Mouse (Mus musculus): ENCODE measurements around the gene Arid1b. TPM values are rescaled to one million over a fixed set of nuclear protein-coding genes. Genes with fewer than 3 reads are reported as not detected.

Gene Arid1b
- polyA plus RNA-seq, 1 experiment from 2014 or later = 12.5 TPM

DNA sequence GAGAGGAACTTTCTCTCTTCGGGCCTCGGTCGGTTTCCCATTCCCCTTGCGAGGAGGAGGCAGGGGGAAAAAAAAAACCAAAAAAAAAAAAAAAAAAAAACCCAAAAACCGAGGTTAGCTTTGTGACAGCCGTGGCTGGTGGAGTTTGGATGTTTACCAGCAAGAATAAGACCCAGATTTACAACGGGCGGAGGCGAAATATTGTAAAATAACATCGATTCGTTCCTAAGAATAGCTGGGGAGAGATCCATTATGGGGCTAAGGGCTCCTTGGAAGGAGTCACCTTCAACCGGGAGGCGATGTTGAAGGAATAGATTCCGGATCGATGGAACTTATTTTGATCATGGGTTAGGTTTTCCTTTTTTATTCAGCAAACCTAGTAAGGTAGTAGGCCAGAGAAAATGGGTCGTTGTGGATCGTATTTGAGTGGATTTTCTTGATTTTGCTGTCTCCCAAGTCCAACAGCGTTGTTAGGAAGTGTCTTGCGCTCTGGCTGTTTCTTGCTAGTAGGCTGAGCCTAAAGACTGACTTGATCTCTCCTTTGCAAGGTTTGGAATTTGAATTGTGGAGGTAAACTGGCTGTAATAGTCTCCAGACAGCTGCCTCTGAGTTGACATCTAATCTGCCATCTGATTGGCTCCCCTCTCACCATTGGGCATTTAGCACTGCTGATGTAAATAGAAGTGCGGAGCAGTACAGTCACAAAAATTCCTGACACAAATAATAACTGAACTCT is 2.9 kb downstream of the Arid1b start:
- Histone ChIP-seq H3K36me3 (no peaks in the 10 kb centered on the region), H3K9me3 (no peaks in the 10 kb centered on the region), H3K27me3 (no peaks in the 10 kb centered on the region), H3K9ac (peak overlapping the region; percentile 100), H3K4me2 (replicated peaks) (peak overlapping the region; percentile 79), H3K4me3 (peak overlapping the region; percentile 92), H3K27ac (peak overlapping the region; percentile 100), H3K4me1 (peaks cover 40% of the 10 kb centered on the region)
- WGBS = 0% methylated on average over 20 of the region's 20 CpGs
- no peak for ATAC-seq (ENCODE audit: low FRiP score, low read depth)

DNA sequence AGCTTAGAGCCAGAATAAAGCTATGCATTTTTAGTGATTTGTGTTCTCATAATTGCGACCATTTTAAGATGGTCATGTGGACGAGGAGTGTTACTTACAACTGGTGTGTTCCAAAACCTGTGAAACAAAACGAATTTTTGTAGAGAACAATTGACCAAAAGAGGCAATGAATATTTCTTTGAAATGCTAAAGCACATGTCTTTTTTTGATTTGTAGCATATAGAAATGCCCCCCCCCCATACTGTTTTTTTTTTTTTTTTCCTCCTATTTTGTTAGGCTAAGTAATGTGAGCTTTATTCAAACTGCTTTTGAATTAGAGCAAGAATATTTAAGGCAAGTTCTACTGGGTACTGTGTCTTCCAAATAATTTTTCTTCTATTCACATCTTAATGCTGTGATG is 3.8 kb downstream of the Arid1b start:
- Histone ChIP-seq H3K4me3 (peak overlapping the region; percentile 23), H3K27me3 (no peaks in the 10 kb centered on the region), H3K27ac (no peak overlapping the region), H3K4me2 (replicated peaks) (peak overlapping the region; percentile 79), H3K9me3 (no peaks in the 10 kb centered on the region), H3K9ac (no peak overlapping the region), H3K4me1 (peaks cover 46% of the 10 kb centered on the region), H3K36me3 (no peaks in the 10 kb centered on the region)
- ATAC-seq (ENCODE audit: low FRiP score, low read depth) = no peak
- WGBS = 37% methylated on average over 3 of the region's 3 CpGs

DNA sequence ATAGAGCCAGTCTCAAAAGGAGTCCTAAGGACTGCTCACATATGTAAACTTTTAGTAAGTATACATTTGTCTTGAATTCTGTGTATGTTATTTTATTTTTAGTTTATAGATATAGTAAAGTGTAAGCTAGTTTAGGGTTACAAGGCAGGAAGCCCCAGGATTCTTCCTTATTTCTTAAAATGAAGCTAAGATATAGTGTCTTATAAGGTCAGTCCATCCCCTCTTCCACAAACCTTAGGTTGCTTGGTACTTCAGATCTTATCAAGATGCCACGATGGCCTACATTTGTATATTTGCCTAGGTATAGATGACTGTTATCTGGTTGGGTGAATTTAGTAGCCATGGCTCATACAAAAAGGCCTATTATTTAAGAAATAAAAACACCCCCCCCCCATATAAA is 5.1 kb downstream of the Arid1b start:
- no peaks in the 10 kb centered on the region for H3K36me3 ChIP-seq
- no peak for ATAC-seq (ENCODE audit: low FRiP score, low read depth)
- H3K27ac ChIP-seq = no peak overlapping the region
- H3K4me2 ChIP-seq (replicated peaks) = peak overlapping the region; percentile 37
- H3K4me1 ChIP-seq = peaks cover 54% of the 10 kb centered on the region
- H3K27me3 ChIP-seq = no peaks in the 10 kb centered on the region
- 79% methylated on average over 1 of the region's 1 CpGs for WGBS
- no peak overlapping the region for H3K4me3 ChIP-seq
- H3K9ac ChIP-seq = no peak overlapping the region
- H3K9me3 ChIP-seq = no peaks in the 10 kb centered on the region

DNA sequence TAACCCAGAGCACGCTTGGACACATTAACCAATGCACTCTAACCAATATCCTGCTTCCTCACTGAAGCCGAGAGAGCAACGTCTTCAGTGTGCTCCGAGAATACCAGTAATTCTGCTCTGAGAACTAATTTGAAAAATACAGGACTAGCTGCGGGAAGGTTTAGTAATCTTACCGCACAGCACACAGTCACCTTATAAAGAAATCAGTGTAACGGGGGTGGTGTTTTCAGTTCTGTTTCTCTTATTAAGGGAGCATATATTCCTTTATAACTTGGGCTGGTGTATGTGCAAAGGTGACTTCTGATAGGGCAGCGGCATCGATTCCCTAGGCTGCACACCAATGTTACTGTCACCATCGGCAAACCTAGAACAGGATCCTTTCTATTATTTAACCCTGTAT is 5.9 kb downstream of the Arid1b start:
- H3K36me3 ChIP-seq = no peaks in the 10 kb centered on the region
- peaks cover 61% of the 10 kb centered on the region for H3K4me1 ChIP-seq
- no peak overlapping the region for H3K27ac ChIP-seq
- peak overlapping the region; percentile 57 for H3K4me2 ChIP-seq (replicated peaks)
- H3K27me3 ChIP-seq = no peaks in the 10 kb centered on the region
- WGBS = 26% methylated on average over 10 of the region's 10 CpGs
- ATAC-seq (ENCODE audit: low FRiP score, low read depth) = no peak
- peak overlapping the region; percentile 50; the same call in 1 of the 2 replicates for H3K9ac ChIP-seq
- H3K4me3 ChIP-seq = peak overlapping the region; percentile 25
- H3K9me3 ChIP-seq = no peaks in the 10 kb centered on the region

DNA sequence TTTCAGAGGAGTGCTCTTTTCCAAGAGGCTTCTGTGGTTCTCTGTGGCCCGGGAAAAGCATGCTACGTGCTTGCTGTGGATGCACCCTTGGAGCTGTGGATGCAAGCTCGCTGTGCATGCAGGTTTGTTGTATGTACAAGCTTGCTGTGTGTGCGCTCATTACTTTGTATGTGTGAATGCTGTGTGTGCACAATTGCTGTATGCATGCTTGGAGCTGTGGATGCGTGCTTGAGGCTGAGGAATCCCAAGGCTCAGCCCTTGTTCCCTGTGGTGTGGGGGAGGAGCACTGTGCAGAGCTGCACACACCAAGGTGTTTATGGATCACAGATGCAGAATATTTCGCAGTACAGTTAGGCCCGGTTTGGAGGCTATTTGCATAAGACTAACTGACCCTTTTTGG is 6.7 kb downstream of the Arid1b start:
- Histone ChIP-seq H3K4me2 (replicated peaks) (peak overlapping the region; percentile 57), H3K27ac (no peak overlapping the region; the same call in 1 of the 2 replicates), H3K9me3 (no peaks in the 10 kb centered on the region), H3K4me3 (peak overlapping the region; percentile 14), H3K4me1 (peaks cover 70% of the 10 kb centered on the region), H3K36me3 (no peaks in the 10 kb centered on the region), H3K27me3 (no peaks in the 10 kb centered on the region), H3K9ac (peak overlapping the region; percentile 31; the same call in 1 of the 2 replicates)
- WGBS = 42% methylated on average over 7 of the region's 7 CpGs
- ATAC-seq (ENCODE audit: low FRiP score, low read depth) = no peak

DNA sequence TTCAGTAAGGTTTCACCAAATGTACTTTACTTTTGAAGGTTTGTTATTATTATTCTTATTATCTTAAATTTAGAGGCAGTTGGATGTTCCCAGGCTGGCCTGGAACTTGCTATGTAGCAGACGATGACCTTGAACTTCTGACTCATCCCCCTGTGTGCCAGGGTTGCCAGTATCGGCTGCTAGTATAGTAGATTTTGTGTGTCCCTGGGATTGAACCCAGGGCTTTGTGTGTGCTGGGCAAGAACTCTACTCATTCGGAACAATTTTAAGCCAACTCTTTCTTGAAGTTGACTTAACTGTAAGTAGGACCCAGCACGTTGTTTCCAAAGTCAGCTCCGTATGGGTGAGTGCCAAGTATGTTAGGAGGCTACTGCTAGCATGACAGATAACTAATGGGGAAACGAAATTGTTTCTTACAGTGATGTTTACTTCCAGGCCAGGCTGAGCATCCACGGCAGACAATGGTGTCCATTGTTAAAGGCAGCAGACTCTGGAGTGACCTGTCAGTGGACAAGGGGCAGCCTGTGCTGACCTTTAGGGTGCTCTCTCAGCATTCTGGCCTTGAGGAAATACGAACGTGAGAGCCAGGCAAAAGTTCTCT is 7.5 kb downstream of the Arid1b start:
- ATAC-seq (ENCODE audit: low FRiP score, low read depth) = no peak
- H3K4me2 ChIP-seq (replicated peaks) = no peak overlapping the region
- no peaks in the 10 kb centered on the region for H3K27me3 ChIP-seq
- H3K9ac ChIP-seq = no peak overlapping the region
- no peak overlapping the region for H3K27ac ChIP-seq
- H3K4me1 ChIP-seq = peaks cover 76% of the 10 kb centered on the region
- 72% methylated on average over 9 of the region's 9 CpGs for WGBS
- no peaks in the 10 kb centered on the region for H3K36me3 ChIP-seq
- no peak overlapping the region for H3K4me3 ChIP-seq
- H3K9me3 ChIP-seq = no peaks in the 10 kb centered on the region

DNA sequence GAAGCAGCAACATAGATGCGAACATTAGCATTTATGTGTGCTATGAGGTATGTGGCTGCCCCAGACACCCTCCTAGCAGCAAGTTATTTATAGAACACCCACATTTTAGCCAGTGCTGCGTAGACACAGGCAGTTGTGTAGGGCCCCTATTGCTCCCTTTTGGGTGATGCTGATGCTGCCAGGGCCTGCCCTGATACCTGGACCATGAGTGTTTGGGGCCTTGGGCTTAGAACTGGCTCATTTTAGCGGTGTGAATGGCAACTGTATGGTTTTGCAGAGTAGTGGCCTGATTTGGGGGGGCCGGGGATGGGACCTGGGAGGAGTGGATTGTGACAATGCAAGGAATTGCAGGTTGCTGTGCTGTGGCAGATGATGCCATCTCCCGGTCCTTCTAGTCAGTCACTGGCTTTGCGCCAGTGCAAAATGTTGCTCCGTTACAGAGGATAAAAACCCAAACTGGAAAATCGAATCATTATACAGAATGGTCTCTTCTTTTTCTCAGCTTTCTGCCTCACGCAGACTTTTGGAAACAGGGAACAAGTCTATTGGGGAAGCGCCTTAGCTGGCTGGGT is 8.9 kb downstream of the Arid1b start:
- H3K9ac ChIP-seq = no peak overlapping the region
- H3K4me3 ChIP-seq = no peak overlapping the region
- no peak overlapping the region for H3K27ac ChIP-seq
- H3K4me1 ChIP-seq = peaks cover 89% of the 10 kb centered on the region
- no peaks in the 10 kb centered on the region for H3K27me3 ChIP-seq
- no peaks in the 10 kb centered on the region for H3K9me3 ChIP-seq
- no peak for ATAC-seq (ENCODE audit: low FRiP score, low read depth)
- no peak overlapping the region for H3K4me2 ChIP-seq (replicated peaks)
- no peaks in the 10 kb centered on the region for H3K36me3 ChIP-seq
- WGBS = 77% methylated on average over 10 of the region's 10 CpGs

DNA sequence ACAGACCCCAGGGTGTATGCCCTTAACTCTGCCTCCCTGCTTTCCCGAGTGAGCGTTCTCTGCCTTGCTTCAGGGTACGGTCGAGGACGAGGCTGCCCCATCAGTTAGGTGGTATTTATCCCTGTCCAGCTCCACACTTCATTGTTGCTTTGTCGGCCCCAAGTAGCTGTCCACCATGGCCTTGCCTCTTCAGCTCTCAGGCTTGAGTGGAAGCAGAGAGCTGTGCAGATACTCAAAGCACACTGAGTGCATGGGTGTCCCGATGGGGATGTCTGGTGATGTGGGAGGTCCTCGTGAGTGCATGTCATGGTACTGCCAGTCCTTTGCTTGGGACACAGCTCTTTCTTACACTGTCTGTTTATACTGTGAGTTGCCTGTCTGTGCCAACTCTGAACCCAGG is 10.1 kb downstream of the Arid1b start:
- Histone ChIP-seq H3K4me1 (peaks cover 96% of the 10 kb centered on the region), H3K4me3 (no peak overlapping the region), H3K27me3 (no peaks in the 10 kb centered on the region), H3K4me2 (replicated peaks) (no peak overlapping the region), H3K27ac (no peak overlapping the region; the same call in 1 of the 2 replicates), H3K9me3 (no peaks in the 10 kb centered on the region), H3K9ac (0 out of 2 replicates have a peak overlapping the region, but pooled peaks have one; percentile 31), H3K36me3 (no peaks in the 10 kb centered on the region)
- WGBS = 61% methylated on average over 8 of the region's 8 CpGs
- no peak for ATAC-seq (ENCODE audit: low FRiP score, low read depth)

DNA sequence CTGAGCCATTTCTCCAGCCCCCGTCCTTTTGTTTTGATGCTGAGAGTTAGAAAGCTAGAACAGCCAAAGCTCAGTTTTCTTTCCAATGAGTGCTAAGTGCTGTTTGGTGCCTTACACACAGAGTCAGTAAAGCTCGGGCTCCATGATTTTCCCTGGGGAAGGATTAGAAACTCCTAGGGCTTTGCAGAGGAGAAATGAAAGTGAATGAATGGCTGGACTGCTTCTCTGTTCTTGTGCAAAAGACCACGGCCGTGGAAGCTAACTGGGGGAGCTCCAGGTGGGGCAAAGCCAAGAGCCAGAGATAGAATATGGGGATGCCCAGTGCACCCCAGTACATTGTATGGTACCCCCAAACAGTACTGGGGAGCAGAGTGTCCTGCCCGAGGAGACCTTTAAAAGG is 10.6 kb downstream of the Arid1b start:
- ATAC-seq (ENCODE audit: low FRiP score, low read depth) = no peak
- Histone ChIP-seq H3K27me3 (no peaks in the 10 kb centered on the region), H3K4me3 (no peak overlapping the region), H3K4me2 (replicated peaks) (no peak overlapping the region), H3K9me3 (no peaks in the 10 kb centered on the region), H3K9ac (peak overlapping the region; percentile 31; the same call in 1 of the 2 replicates), H3K36me3 (no peaks in the 10 kb centered on the region), H3K27ac (no peak overlapping the region), H3K4me1 (peaks cover 97% of the 10 kb centered on the region)
- 56% methylated on average over 5 of the region's 5 CpGs for WGBS

DNA sequence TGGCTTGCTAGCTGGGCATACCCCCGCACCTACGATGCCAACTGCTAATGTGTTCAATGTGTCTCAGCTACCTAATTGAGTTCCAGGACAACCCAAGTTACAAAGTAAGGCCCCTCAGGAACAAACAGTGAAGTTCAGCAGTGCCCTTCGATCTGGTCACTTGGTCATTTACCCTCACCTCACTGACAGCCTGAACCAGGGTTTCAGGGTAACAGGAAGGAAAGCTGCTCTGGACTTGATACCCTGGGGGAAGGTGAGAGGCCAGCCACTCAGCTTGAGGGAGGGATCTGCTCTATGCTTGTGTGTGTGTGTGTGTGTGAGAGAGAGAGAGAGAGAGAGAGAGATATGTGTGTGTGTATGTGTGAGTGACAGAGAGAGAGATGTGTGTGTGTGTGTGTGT is 11.2 kb downstream of the Arid1b start:
- Histone ChIP-seq H3K36me3 (no peaks in the 10 kb centered on the region), H3K4me2 (replicated peaks) (no peak overlapping the region), H3K4me1 (peaks cover 96% of the 10 kb centered on the region), H3K4me3 (no peak overlapping the region), H3K9ac (no peak overlapping the region), H3K9me3 (no peaks in the 10 kb centered on the region), H3K27ac (no peak overlapping the region), H3K27me3 (no peaks in the 10 kb centered on the region)
- 61% methylated on average over 3 of the region's 3 CpGs for WGBS
- ATAC-seq (ENCODE audit: low FRiP score, low read depth) = no peak

DNA sequence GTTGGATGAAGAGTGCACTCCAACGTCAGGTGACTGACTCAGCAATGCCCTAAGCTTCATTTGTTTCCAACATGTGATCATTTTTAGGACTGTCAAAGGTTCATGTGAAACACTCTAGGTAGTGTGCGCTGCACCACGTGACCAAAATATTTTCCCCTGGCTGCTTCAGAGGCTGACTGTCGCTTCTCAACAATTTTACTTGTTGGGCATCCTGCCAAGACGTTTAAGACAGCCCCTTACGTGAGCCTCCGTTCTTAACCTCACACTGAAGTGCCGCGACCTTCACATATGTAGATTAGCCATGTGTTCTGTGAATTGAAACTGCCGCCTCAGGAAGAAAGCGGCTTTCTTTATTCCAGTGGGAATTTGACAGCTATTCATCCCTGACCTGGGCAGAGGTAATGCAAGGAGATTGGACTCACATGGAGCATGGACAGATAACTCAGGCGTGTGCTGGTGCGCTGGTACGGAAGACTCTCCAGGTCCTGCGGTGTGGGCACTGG is 13.1 kb downstream of the Arid1b start:
- Histone ChIP-seq H3K9me3 (no peaks in the 10 kb centered on the region), H3K4me3 (peak overlapping the region; percentile 10), H3K36me3 (no peaks in the 10 kb centered on the region), H3K27ac (no peak overlapping the region), H3K4me2 (replicated peaks) (peak overlapping the region; percentile 46), H3K4me1 (peaks cover 91% of the 10 kb centered on the region), H3K9ac (no peak overlapping the region), H3K27me3 (no peaks in the 10 kb centered on the region)
- WGBS = 16% methylated on average over 15 of the region's 15 CpGs
- ATAC-seq (ENCODE audit: low FRiP score, low read depth) = peak; percentile 72

DNA sequence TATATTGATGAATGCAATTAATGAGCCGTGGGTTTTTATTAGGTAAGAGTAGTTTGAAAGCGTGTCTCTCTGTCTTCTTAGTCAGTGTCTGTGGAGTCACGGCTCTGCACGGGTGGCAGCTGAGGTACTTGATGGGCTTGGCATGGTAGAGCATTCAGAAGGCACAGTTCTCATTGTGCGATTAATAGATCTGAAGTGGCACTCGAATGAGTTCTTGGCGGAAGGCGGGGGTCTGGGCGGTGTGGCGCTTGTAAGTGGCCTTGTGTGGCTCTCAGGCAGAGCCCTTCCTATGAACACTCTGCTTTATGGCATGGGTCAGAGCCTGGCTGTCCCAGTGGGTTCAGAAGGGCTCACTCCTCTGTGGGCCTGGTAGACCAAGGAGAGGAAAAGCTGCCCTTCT is 14.1 kb downstream of the Arid1b start:
- Histone ChIP-seq H3K4me3 (no peak overlapping the region), H3K9me3 (no peaks in the 10 kb centered on the region), H3K4me2 (replicated peaks) (no peak overlapping the region), H3K9ac (no peak overlapping the region), H3K27ac (no peak overlapping the region), H3K36me3 (no peaks in the 10 kb centered on the region), H3K27me3 (no peaks in the 10 kb centered on the region), H3K4me1 (peaks cover 86% of the 10 kb centered on the region)
- 51% methylated on average over 10 of the region's 10 CpGs for WGBS
- ATAC-seq (ENCODE audit: low FRiP score, low read depth) = no peak
